Mouse (Mus musculus): ENCODE results near the gene Armc9. TPM values are rescaled to one million over a fixed set of nuclear protein-coding genes. Genes with fewer than 3 reads are reported as not detected.
A peak's percentile ranks its signal among the peaks of the same experiment; 100 is the strongest.

Gene Armc9
- polyA plus RNA-seq, 1 experiment, result 14.8 TPM

DNA sequence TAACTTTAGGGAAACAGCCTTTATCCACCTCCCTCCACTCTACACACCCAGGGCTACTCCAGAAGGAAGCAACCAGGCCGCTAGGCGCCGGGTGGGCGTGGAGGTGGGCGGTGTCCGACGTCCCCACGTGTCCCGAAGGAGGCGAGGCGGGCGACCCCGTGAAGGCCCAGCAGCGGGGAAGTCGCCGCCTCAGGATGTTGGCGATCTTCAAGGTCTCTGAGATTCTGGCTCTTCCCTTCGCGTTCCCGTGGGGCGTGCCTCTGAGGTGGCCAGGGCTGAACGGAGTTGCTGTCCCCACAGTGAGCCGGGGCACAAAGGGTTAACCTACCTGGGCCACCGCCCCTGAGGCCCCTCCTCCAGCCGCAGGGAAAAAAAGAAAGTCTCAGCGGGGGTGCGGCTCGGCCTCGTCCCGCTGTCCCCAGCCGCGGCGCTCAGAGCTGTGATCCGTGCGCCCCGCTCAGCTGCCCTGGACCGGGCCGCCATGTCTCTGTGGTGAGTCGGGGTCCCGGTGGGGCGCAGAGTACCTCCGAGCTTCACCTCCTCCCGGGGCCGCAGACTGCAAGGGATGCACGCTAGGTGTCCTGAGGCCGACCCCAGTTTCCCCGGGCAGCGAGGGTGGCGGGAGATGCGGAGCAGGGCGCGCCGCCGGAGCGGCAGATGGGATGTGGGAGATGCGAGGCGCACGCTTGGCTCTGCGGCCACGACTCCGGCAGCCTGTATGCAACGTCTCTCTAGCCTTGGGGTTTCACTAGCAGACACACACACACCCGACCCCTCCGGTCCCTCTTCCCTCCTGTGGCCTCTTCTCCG, 148.7 kb downstream of the Armc9 start:
- Histone ChIP-seq H3K27ac (ENCODE audit: insufficient read depth, low read length) (no peak overlapping the region), H3K4me3 (ENCODE audit: insufficient read depth, low read length) (peak overlapping the region; percentile 36), H3K4me1 (ENCODE audit: control insufficient read depth, insufficient read depth, low read length) (no peaks in the 10 kb centered on the region)
- TF ChIP-seq POLR2A (IDR thresholded peaks at IDR 0.05; ENCODE audit: low read depth, low read length) (no peak), CTCF (IDR thresholded peaks at IDR 0.05; ENCODE audit: borderline replicate concordance, insufficient read depth, low read length) (no peak)

DNA sequence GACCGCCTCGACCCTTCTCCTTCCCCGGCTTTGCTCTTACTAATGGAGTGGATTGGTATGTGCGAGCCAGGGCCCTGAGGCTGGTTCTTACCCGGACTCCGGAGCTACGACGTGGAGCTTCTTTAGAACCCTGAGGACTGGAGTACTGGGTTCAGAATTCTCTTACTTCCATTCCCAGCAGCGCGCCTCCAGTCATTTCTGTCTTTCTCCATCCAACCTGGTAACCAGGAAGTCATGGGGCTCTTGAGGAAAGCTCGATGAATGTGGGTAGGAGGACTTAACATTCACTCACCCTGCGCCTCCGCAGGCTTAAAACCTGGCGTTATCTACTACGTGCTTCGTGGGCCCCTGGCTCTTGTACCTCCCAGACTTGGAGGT, 149.3 kb downstream of the Armc9 start:
- peak overlapping the region; percentile 36; the same call in 1 of the 2 replicates for H3K4me3 ChIP-seq (ENCODE audit: insufficient read depth, low read length)
- no peak for TF ChIP-seq POLR2A (IDR thresholded peaks at IDR 0.05; ENCODE audit: low read depth, low read length)
- H3K4me1 ChIP-seq (ENCODE audit: control insufficient read depth, insufficient read depth, low read length), result no peaks in the 10 kb centered on the region
- H3K27ac ChIP-seq (ENCODE audit: insufficient read depth, low read length), result no peak overlapping the region

DNA sequence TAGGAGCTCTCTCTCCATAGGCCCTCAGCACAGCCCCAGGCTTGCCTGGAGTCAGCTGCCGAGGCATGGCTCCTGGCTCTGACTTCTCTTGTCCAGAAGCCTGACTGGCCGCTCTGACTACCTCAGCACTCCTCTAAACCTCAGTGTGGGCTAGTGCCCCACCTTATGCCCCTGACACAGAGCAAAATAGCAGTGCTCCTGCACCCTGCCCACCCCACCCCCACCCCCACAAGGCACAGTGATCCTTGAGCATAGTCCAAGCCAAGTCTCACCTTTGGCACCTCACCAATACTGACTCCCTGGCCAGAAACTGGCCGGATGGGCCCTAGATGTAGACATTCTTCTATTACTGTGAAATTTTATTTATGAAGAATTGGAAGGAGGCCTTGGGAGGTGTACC, 152.1 kb downstream of the Armc9 start:
- Histone ChIP-seq H3K4me1 (ENCODE audit: control insufficient read depth, insufficient read depth, low read length) (no peaks in the 10 kb centered on the region), H3K27ac (ENCODE audit: insufficient read depth, low read length) (no peak overlapping the region), H3K4me3 (ENCODE audit: insufficient read depth, low read length) (no peak overlapping the region)
- TF ChIP-seq CTCF (IDR thresholded peaks at IDR 0.05; ENCODE audit: borderline replicate concordance, insufficient read depth, low read length) (no peak), POLR2A (IDR thresholded peaks at IDR 0.05; ENCODE audit: low read depth, low read length) (no peak)

DNA sequence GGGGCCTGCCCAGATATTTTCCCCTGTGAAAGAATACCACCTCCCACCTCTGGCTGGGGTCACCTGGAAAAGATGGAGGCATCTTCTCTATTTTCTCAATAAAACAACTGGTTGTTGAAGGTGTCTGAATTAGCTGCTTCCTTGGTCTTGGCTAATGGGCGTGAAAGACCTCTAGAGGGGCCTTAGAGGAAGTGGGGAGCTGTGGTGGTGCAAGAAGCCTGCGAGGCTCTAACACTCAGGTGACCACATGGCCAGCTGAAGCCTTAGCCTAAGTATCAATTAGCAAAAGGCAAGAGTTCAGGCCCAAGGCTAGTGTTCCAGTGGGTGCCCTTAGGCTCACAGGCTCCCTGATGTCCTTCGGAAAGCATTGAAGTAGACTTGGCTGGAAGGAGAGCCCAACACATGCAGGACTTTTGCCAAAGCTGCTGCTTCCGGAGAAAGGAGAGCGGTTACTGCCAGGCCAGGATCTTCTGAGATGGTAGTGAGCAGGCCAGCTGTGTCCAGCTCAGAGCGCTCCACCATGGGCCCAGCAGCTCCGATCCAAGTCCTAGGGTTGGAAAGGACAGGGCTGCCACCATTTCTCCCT, 152.7 kb downstream of the Armc9 start:
- Histone ChIP-seq H3K27ac (ENCODE audit: insufficient read depth, low read length) (no peak overlapping the region), H3K4me1 (ENCODE audit: control insufficient read depth, insufficient read depth, low read length) (no peaks in the 10 kb centered on the region), H3K4me3 (ENCODE audit: insufficient read depth, low read length) (no peak overlapping the region)
- TF ChIP-seq POLR2A (IDR thresholded peaks at IDR 0.05; ENCODE audit: low read depth, low read length) (no peak), CTCF (IDR thresholded peaks at IDR 0.05; ENCODE audit: borderline replicate concordance, insufficient read depth, low read length) (no peak)

DNA sequence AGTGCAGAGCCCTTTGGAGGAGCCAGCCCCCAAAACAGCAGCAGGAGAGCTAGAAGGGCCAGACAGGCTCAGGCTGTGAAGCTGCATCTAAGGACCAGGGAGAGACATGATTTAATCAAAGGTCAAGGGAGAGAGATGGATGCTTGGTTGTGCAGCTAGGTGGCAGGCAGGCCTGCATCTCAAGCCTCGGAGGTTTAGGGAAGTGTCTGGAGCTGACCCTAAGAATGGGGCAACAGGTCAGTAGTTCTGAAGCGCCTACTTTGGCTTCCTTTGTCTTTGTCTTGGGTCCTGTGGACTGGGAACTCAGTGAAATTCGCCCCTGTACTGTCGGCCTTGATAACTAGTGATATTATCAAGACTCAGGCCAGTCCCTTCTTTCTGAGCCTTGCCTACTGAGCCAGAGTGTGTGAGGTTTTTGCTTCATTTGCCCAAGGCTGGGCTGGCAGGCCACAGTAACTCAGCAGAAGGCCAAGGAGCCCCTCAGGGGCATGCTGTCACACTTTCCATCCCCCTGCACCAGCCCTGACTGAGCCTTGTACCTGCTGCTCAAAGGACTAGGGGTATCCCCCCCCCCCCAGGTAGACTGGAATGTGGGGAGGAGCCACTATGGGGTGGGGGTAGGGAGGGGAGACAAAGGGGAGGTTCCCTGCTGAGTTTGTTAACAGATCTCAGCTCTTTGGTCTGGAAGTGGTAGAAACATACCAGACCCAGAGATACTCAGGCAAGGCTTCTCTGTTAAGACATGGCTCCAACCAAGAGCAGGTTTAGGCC, 153.5 kb downstream of the Armc9 start:
- H3K27ac ChIP-seq (ENCODE audit: insufficient read depth, low read length), result no peak overlapping the region
- TF ChIP-seq CTCF (IDR thresholded peaks at IDR 0.05; ENCODE audit: borderline replicate concordance, insufficient read depth, low read length), result no peak
- TF ChIP-seq POLR2A (IDR thresholded peaks at IDR 0.05; ENCODE audit: low read depth, low read length), result no peak
- no peak overlapping the region for H3K4me3 ChIP-seq (ENCODE audit: insufficient read depth, low read length)
- no peaks in the 10 kb centered on the region for H3K4me1 ChIP-seq (ENCODE audit: control insufficient read depth, insufficient read depth, low read length)

DNA sequence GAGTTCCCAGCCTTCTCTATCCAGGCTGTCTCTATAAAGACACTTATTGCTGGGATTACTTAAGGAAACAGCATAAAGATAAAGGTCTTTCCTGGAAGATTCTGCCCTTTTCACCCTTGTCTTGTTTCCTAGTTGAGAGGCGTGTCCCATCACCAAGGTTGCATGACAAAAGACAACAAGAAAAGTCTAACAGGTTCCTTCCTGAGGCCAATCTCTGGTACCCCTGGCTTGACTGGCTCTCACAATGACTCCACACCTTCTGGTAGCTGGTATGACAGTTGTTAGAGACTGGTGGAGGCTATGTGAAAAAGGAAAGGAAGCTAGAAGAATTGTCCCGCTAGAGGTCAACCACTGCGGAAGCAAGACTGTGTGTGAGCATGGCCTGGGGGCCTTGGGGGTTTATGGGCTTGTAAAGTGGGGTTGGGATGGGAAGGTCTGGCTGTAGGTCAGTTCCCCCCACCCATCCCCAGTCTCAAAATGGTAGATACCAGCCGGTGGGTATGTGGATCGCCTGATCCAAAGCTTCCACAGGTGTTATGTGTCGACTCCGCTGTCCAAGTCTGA, 154.8 kb downstream of the Armc9 start:
- Histone ChIP-seq H3K4me1 (ENCODE audit: control insufficient read depth, insufficient read depth, low read length) (no peaks in the 10 kb centered on the region), H3K27ac (ENCODE audit: insufficient read depth, low read length) (no peak overlapping the region), H3K4me3 (ENCODE audit: insufficient read depth, low read length) (no peak overlapping the region)
- TF ChIP-seq POLR2A (IDR thresholded peaks at IDR 0.05; ENCODE audit: low read depth, low read length), result no peak
- TF ChIP-seq CTCF (IDR thresholded peaks at IDR 0.05; ENCODE audit: borderline replicate concordance, insufficient read depth, low read length), result no peak

DNA sequence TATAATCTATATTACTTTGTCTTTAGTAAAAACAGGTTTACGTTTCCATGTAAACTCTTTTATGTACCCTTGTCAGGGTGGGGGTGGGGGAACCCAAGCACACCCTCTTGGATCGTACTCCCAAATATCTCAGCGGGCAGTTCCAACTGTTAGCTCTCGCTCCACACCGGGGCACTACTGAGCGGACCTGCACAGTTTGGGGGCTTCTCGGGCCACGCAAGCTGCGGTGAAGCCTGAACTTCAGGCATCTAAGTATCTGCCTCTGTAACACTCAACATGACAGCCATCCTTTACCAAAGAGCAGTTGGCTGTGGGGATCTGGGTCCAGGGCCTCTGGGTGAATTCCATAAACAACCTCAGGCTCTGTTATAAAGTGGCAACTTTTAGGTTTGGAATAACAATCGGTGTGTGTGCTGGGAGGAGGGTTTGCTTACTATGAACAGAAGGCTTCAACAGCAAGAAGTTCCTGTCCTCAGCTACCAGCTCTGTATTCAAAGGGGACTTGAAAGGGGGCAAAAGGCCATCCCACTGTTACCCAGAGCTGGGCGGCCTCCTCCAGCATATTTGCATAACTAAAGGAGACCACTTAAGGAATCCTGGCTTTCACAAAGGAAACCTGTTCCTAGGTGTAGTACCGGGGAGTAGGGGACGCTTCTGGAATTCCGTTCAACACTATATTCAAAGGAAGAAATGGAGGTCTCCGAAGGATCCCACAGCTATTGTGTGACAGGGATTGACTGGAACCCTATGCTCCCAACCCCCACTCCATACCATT, 156.1 kb downstream of the Armc9 start:
- TF ChIP-seq CTCF (IDR thresholded peaks at IDR 0.05; ENCODE audit: borderline replicate concordance, insufficient read depth, low read length) (no peak), POLR2A (IDR thresholded peaks at IDR 0.05; ENCODE audit: low read depth, low read length) (no peak)
- H3K4me3 ChIP-seq (ENCODE audit: insufficient read depth, low read length), result no peak overlapping the region
- H3K27ac ChIP-seq (ENCODE audit: insufficient read depth, low read length), result no peak overlapping the region
- H3K4me1 ChIP-seq (ENCODE audit: control insufficient read depth, insufficient read depth, low read length), result no peaks in the 10 kb centered on the region

DNA sequence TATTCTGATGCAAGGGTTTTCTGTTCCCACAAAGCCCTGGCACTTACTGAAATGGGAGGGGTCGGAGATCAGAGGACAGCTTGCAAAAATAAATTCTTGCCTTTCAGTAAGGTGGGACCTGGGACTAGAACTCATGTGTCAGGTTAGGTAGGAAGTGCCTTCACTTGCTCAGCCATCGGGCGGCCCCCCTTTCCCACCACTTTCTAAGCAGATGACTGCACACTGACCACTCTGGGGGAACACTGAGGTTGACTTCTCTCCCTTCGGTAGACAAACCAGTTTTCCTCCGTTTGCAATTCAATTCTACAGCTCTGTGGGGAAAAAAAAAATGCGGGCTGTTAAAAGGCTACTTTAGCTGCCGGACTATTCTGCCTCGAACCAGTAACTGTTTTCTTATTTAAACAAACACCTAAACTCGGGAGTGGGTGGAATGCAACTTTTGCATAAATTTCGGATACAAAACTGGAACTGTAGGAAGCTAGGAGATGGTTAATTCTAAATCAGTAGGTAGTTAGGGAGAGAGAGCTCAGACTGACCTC, 157.0 kb downstream of the Armc9 start:
- TF ChIP-seq POLR2A (IDR thresholded peaks at IDR 0.05; ENCODE audit: low read depth, low read length), result no peak
- H3K4me1 ChIP-seq (ENCODE audit: control insufficient read depth, insufficient read depth, low read length), result no peaks in the 10 kb centered on the region
- H3K4me3 ChIP-seq (ENCODE audit: insufficient read depth, low read length), result no peak overlapping the region
- H3K27ac ChIP-seq (ENCODE audit: insufficient read depth, low read length), result no peak overlapping the region

DNA sequence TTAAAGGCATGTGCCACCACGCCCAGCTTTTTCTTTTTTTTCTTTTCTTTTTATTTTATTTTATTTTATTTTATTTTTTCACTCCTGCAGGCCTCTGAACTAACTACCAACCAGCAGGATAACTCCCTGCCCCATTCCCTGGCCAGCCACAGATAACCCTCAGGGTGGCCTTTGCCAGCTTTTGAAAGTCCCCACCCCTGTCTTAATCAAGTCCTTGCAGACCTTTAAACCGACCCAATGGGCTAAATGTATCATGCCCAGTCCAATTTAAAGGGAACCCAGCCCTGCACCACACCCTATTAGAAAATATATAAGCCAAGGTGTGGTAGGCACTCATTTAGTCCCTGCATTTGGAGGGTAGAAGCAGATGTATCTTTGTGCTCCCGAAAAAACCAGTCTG, 157.7 kb downstream of the Armc9 start:
- H3K4me1 ChIP-seq (ENCODE audit: control insufficient read depth, insufficient read depth, low read length), result no peaks in the 10 kb centered on the region

More for the DNA sequence above, 157.7 kb downstream of the Armc9 start:
- Histone ChIP-seq H3K27ac (ENCODE audit: insufficient read depth, low read length) (no peak overlapping the region), H3K4me3 (ENCODE audit: insufficient read depth, low read length) (no peak overlapping the region)
- TF ChIP-seq CTCF (IDR thresholded peaks at IDR 0.05; ENCODE audit: borderline replicate concordance, insufficient read depth, low read length) (no peak), POLR2A (IDR thresholded peaks at IDR 0.05; ENCODE audit: low read depth, low read length) (no peak)

Measured in embryonic fibroblast, embryonic 13.5 days (primary cell).